Mouse (Mus musculus) right cerebral cortex, postnatal 10 days (tissue): ENCODE measurements around the gene Psme2b.
"Not testable (repeated sequence)": the region's sequence is repeated elsewhere in the genome, so short reads cannot be mapped to it uniquely, and the experiment has no call there.

Experiments
- DNase-seq, 2 experiments: peaks; one replicate each; pipeline ENCODE4 v3.0.0; 2021; ENCODE audit warnings: low spot score in 2 of 2

The Psme2b gene

DNA sequence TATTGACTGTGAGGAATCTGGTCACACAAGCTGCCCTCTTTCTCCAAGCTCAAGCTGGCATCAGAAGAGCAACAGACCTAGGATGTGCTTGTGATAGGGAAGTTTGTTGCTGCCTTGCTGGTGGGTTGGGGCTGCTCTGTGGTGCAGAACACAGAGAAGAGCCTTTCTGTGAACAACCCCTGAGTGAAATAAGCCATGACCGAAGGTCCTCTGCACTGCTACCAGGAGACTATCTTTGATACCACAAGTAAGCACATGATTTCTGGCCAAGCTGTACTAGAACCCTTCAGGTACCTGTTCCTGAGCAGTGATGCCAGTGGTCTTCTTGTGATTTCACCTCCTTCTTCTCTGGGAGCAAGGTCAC, 44.4 kb downstream of the Psme2b start:
- DNase-seq: not testable (repeated sequence)

DNA sequence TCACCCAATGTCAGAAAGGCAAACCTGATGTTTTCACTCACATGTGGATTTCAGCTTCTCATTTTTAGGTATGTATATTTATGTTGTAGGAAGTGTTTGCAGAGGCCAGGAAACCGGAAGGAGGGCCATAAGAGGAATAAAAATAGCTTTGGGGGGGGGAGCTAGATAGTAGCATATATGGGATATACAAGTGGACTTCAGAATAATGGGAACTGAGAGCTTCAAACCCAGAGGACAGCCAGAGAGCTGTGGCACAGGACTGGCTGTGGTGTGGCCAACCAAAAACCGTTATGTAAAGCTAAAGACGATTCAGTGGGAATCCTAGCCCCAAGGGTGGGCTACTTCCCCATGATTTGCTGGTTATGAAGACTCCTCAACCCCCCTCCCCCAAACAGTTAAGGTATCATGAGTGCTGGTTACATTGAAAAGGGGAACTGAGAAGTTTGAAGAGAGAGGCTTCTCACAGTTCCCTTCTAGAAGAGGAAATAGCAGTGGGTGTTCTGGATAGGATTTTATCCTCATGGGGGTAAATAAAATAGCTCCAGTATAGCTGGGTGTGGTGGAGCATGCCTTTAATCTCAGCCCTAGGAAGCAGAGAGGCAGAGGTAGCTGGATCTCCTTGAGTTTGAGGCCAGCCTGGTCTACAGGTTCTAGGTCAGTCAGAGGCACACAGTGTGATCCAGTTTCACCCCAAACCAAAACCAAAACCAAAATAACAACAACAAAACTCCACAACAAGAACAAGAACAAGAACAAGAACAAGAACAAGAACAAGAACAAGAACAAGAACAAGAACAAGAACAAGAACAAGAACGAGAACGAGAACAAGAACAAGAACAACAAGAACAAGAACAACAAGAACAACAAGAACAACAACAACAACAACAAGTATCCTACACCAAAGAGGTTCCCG, 45.1 kb downstream of the Psme2b start:
- not testable (repeated sequence) for DNase-seq

DNA sequence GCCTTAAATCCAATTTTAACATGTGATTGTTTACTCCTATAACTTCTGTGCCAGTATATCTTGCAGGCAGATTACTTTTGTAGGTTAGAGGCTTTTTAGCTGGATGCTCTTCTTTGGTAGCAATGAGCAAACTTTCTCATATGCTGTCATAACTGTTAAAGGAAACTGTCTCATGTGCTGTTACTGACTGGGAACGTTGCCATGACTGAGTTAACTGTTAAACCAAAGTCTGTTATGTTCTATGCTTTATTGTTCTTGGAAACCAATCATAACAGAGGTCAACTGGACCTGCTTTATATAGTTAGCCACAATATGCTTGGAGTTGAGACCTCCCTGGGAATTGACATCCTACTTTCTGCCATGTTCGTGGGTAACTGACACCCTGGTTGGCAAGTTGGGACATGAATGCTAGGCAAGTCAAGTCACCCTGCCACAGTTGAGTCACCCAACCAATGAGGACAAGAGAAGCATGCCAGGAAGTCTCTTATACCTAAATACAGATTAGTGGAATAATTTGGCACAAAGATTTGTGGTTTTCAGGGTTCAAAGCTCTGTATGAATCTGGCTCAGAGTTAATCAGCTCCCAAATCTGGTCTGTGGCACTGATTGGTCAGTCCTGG, 47.1 kb downstream of the Psme2b start:
- no peak for DNase-seq
